Mouse (Mus musculus) embryonic fibroblast, embryonic 13.5 days (primary cell): ENCODE data around the gene Wap.

ENCODE experiments used
- CTCF ChIP-seq: IDR thresholded peaks from 2 replicates; pipeline ENCODE4 v1.5.1; 2011; ENCODE audit warnings: mild to moderate bottlenecking, control low read depth, low read length, moderate library complexity, borderline replicate concordance; ENCODE audit not compliant: insufficient read depth
- POLR2A ChIP-seq: IDR thresholded peaks from 2 replicates; pipeline ENCODE4 v1.6.1; 2011; ENCODE audit warnings: low read depth, mild to moderate bottlenecking, control low read depth, low read length, moderate library complexity

GRCm38 (mm10) chr11:6666634-6667033 lies 28.2 kb upstream of the Wap start:
- TF ChIP-seq POLR2A, result no peak
- TF ChIP-seq CTCF, result no peak
